Comparison of ENCODE assay signal across 31 mouse cellular contexts in genomic region chr2:171690781-171691180, GRCm38 (mm10).
DNase-seq lines count a peak whose midpoint lies in the region; ATAC-seq and TF ChIP-seq lines count a peak whose summit lies in the region.
"Had no signal": no experiment of that assay in that cellular context is flagged by ENCODE, and none has a peak within 500 bp of the region (broad histone marks: within the 10 kb centered on the region; RNA-seq: fewer than 3 reads in every experiment).

No protein-coding gene starts in this region.

- no peaks in the 10 kb centered on the region for H3K36me3 ChIP-seq in lung, embryonic 16.5 days (ENCODE audit: control insufficient read depth, insufficient read depth, low read length)
- H3K36me3 ChIP-seq: G1E; hindbrain, embryonic 13.5 days; liver, embryonic 12.5 days; midbrain, embryonic 12.5 days; neural tube, embryonic 12.5 days; stomach, embryonic 15.5 days had no signal

- no peak overlapping the region for H3K4me3 ChIP-seq in lung, adult 2 months (replicated peaks; ENCODE audit: extremely low read depth, low read depth, low read length)
- no peak overlapping the region for H3K4me3 ChIP-seq in lung, embryonic 16.5 days (ENCODE audit: low read length)
- H3K4me3 ChIP-seq: forebrain, embryonic 13.5 days; hindbrain, embryonic 13.5 days; layer of hippocampus, adult 2 months; liver, embryonic 12.5 days; megakaryocyte, embryonic 14.5 days; midbrain, embryonic 12.5 days; myocyte; neural tube, embryonic 12.5 days; stomach, embryonic 15.5 days had no signal

- no peaks in the 10 kb centered on the region for H3K4me1 ChIP-seq in lung, adult 2 months (ENCODE audit: control insufficient read depth, insufficient read depth, low read length)
- 0 out of 2 replicates have a peak, but pooled peaks cover 6% of the 10 kb centered on the region for H3K4me1 ChIP-seq in lung, embryonic 16.5 days (replicated peaks; ENCODE audit: control insufficient read depth, insufficient read depth, low read length)
- H3K4me1 ChIP-seq: forebrain, embryonic 13.5 days; liver, embryonic 12.5 days; megakaryocyte, embryonic 14.5 days; midbrain, embryonic 12.5 days; neural tube, embryonic 12.5 days; stomach, embryonic 15.5 days had no signal

- no peaks in the 10 kb centered on the region for H3K9me3 ChIP-seq in lung, embryonic 16.5 days (ENCODE audit: control insufficient read depth, low read length)
- H3K9me3 ChIP-seq: forebrain, embryonic 13.5 days; hindbrain, embryonic 13.5 days; liver, embryonic 12.5 days; midbrain, embryonic 12.5 days; neural tube, embryonic 12.5 days; stomach, embryonic 15.5 days had no signal

- 59% methylated on average over 4 of the region's 4 CpGs for WGBS in lung, adult 2 months
- 22% methylated on average over 4 of the region's 4 CpGs for WGBS in lung, embryonic 16.5 days

- H3K4me2 ChIP-seq in lung, embryonic 16.5 days (ENCODE audit: low read depth, low read length) = no peak overlapping the region
- H3K4me2 ChIP-seq: forebrain, embryonic 13.5 days; hindbrain, embryonic 13.5 days; liver, embryonic 12.5 days; midbrain, embryonic 12.5 days; neural tube, embryonic 12.5 days; stomach, embryonic 15.5 days had no signal

- no peak for TF ChIP-seq CTCF in lung, adult 2 months (IDR thresholded peaks at IDR 0.05; ENCODE audit: insufficient read depth, low read length)

- no peaks in the 10 kb centered on the region for H3K27me3 ChIP-seq in lung, embryonic 16.5 days (ENCODE audit: control insufficient read depth, insufficient read depth, low read depth, low read length)
- H3K27me3 ChIP-seq: CH12.LX; forebrain, embryonic 13.5 days; hindbrain, embryonic 13.5 days; liver, embryonic 12.5 days; megakaryocyte, embryonic 14.5 days; midbrain, embryonic 12.5 days; neural tube, embryonic 12.5 days; stomach, embryonic 15.5 days had no signal

- H3K27ac ChIP-seq in lung, embryonic 16.5 days (ENCODE audit: low read length) = no peak overlapping the region
- H3K27ac ChIP-seq: forebrain, embryonic 13.5 days; hindbrain, embryonic 13.5 days; layer of hippocampus, adult 2 months; liver, embryonic 12.5 days; midbrain, embryonic 12.5 days; neural tube, embryonic 12.5 days; stomach, embryonic 15.5 days had no signal

- TF ChIP-seq POLR2A in lung, adult 2 months (IDR thresholded peaks at IDR 0.05; ENCODE audit: borderline replicate concordance, extremely low read depth, low read depth, low read length) = no peak

- H3K9ac ChIP-seq in lung, embryonic 16.5 days (ENCODE audit: low read length) = no peak overlapping the region
- H3K9ac ChIP-seq: forebrain, embryonic 13.5 days; hindbrain, embryonic 13.5 days; liver, embryonic 12.5 days; liver, postnatal 0 days; midbrain, embryonic 12.5 days; neural tube, embryonic 12.5 days; stomach, embryonic 15.5 days had no signal

- peak; percentile 71 for ATAC-seq in lung, embryonic 16.5 days (ENCODE audit: low read depth)
- ATAC-seq: forebrain, embryonic 13.5 days; intestine, postnatal 0 days; liver, embryonic 12.5 days; liver, postnatal 0 days had no signal

- DNase-seq in embryo, embryonic 10 days (ENCODE audit: low spot score) = peak; percentile 17
- DNase-seq in embryo, embryonic 11 days = no peak
- DNase-seq in lung, adult 2 months = peak; percentile 4
- no peak for DNase-seq in lung, postnatal 4 days
- DNase-seq in kidney, postnatal 25 days = no peak
- DNase-seq in kidney, postnatal 36 days = no peak
- no peak for DNase-seq in thymus, postnatal 14 days
- DNase-seq: adrenal gland, postnatal 14 days; cerebellum, adult 11-12 months; cerebellum, adult 9-11 months; gastrocnemius, postnatal 10 days; heart, postnatal 4 days; kidney, adult 9 months; kidney, postnatal 10 days; liver, postnatal 0 days; right cerebral cortex, adult 18-20 months; thymus, adult 18-20 months; thymus, postnatal 36 days had no signal

Comparison
In these comparisons a context has a peak if more than half of its experiments do, and no peak if none do; other contexts are left out.
1. DNase-seq: peak in embryo, embryonic 10 days (single experiment) and lung, adult 2 months (single experiment); none in embryo, embryonic 11 days (single experiment), lung, postnatal 4 days (0 of 2), kidney, postnatal 25 days (0 of 2), kidney, postnatal 36 days (0 of 2) and thymus, postnatal 14 days (single experiment).